Mouse (Mus musculus) limb, embryonic 12.5 days (tissue): ENCODE measurements around the gene Dnajb1. TPM values are rescaled to one million over a fixed set of nuclear protein-coding genes. Genes with fewer than 3 reads are reported as not detected.
A peak's percentile ranks its signal among the peaks of the same experiment; 100 is the strongest.
"Not testable (repeated sequence)": the region's sequence is repeated elsewhere in the genome, so short reads cannot be mapped to it uniquely, and the experiment has no call there.

Experiments used
- ATAC-seq: fragments of 200-750 bp; cut with Nextera tagmentation; 2 replicates; pipeline ENCODE4 v1.8.0; 2017; ENCODE audit warnings: low read depth, moderate TSS enrichment; ENCODE audit not compliant: insufficient number of reproducible peaks, insufficient read depth, low FRiP score, low TSS enrichment
- H3K27ac ChIP-seq: fragments of 300-500 bp; sonication (generic); 2 replicates; pipeline ENCODE4 v1.5.1; 2016; ENCODE audit warnings: mild to moderate bottlenecking, moderate library complexity
- H3K27me3 ChIP-seq: fragments of 300-500 bp; sonication (generic); 2 replicates; pipeline ENCODE4 v1.6.1; 2016; ENCODE audit warnings: mild to moderate bottlenecking, moderate library complexity
- H3K36me3 ChIP-seq: fragments of 300-500 bp; sonication (generic); 2 replicates; pipeline ENCODE4 v1.6.1; 2016; ENCODE audit warnings: mild to moderate bottlenecking, moderate library complexity
- H3K4me1 ChIP-seq: fragments of 300-500 bp; sonication (generic); replicated peaks from 2 replicates; pipeline ENCODE4 v1.6.1; 2016
- H3K4me2 ChIP-seq: fragments of 300-500 bp; sonication (generic); 2 replicates; pipeline ENCODE4 v1.6.1; 2016; ENCODE audit warnings: mild to moderate bottlenecking, moderate library complexity
- H3K4me3 ChIP-seq: fragments of 300-500 bp; sonication (generic); replicated peaks from 2 replicates; pipeline ENCODE4 v1.5.1; 2016; ENCODE audit warnings: mild to moderate bottlenecking
- H3K9ac ChIP-seq: fragments of 300-500 bp; sonication (generic); replicated peaks from 2 replicates; pipeline ENCODE4 v1.6.1; 2016; ENCODE audit warnings: mild to moderate bottlenecking, moderate library complexity
- H3K9me3 ChIP-seq: fragments of 300-500 bp; sonication (generic); 2 replicates; pipeline ENCODE4 v1.6.1; 2016; ENCODE audit warnings: mild to moderate bottlenecking, moderate library complexity
- WGBS: fragments of 180-500 bp; shearing (Covaris S2); methylation state at CpG from one replicate; pipeline ENCODE4 v1.1.7; 2016; 5-methylcytosine and 5-hydroxymethylcytosine counted together
- polyA plus RNA-seq: library from polyadenylated mRNA; unstranded; fragments of >200 nt; fragmentation: Nextera tagmentation; extraction: Ambion mirVana; gene quantifications from 2 replicates; pipeline ENCODE4 v1.2.1, GENCODE M21; 2016

Gene Dnajb1
- polyA plus RNA-seq, 1 experiment from 2014 or later, result 72.8 TPM

DNA sequence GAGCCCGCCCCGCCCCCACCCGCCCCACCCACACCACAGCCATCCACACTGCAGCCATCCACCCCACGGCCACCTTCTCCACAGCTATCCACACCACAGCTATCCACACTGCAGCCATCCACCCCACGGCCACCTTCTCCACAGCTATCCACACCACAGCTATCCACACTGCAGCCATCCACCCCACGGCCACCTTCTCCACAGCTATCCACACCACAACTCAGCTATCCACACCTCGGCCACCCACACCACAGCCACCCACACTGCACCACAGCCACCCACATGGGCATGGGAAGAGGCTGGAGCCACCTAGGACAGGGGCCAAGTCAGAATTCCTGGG is 37.0 kb upstream of the Dnajb1 start:
- Histone ChIP-seq H3K4me1 (peaks cover 27% of the 10 kb centered on the region), H3K36me3 (peaks cover 55% of the 10 kb centered on the region)
- H3K4me2 ChIP-seq, H3K9me3 ChIP-seq, H3K9ac ChIP-seq, H3K27ac ChIP-seq, H3K4me3 ChIP-seq, ATAC-seq, H3K27me3 ChIP-seq: not testable (repeated sequence)
- WGBS, result 92% methylated on average over 7 of the region's 7 CpGs

- no peak overlapping the region for H3K9ac ChIP-seq
- H3K27ac ChIP-seq, result no peak overlapping the region
- peaks cover 55% of the 10 kb centered on the region for H3K36me3 ChIP-seq
- no peak for ATAC-seq
- no peak overlapping the region for H3K4me3 ChIP-seq
- 94% methylated on average over 10 of the region's 10 CpGs for WGBS
- H3K4me2 ChIP-seq, result no peak overlapping the region
- peaks cover 35% of the 10 kb centered on the region for H3K4me1 ChIP-seq
- H3K27me3 ChIP-seq, result no peaks in the 10 kb centered on the region
- H3K9me3 ChIP-seq, result no peaks in the 10 kb centered on the region
Measured at GRCm38 (mm10) chr8:83571791-83572190, 36.2 kb upstream of the Dnajb1 start.

DNA sequence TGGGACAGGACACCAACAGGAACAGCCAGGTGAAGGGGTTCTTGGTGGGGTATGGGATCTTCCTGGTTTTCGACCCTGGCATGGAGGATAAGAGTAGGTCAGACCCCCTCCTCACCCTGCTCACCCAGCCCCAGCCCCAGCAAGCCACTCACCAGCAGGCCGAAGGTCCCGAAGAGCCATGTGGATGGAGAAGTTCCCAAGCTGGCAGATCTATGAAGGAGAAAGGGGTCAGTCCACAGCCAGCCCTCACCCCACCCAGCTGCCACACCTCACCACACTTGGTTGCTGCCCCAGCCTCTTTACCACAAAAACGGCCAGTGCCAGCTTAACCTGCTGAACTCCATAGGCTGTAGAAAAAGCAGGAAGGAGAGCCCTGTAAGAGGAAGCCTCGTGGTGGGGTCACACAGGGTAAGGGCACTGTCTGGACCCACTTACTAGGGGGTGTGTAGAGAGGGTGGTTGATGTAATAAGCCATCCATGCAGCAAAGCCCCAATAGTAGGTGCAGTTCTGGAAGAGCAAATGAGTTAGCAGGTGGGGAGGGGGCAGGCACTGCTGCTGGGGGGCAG is 35.7 kb upstream of the Dnajb1 start:
- Histone ChIP-seq H3K9ac (no peak overlapping the region), H3K4me3 (no peak overlapping the region), H3K4me2 (no peak overlapping the region), H3K4me1 (peaks cover 38% of the 10 kb centered on the region), H3K27ac (no peak overlapping the region), H3K36me3 (peaks cover 55% of the 10 kb centered on the region), H3K27me3 (no peaks in the 10 kb centered on the region), H3K9me3 (no peaks in the 10 kb centered on the region)
- WGBS, result 93% methylated on average over 5 of the region's 5 CpGs
- ATAC-seq, result no peak

- no peaks in the 10 kb centered on the region for H3K9me3 ChIP-seq
- H3K27ac ChIP-seq, result no peak overlapping the region
- ATAC-seq, result no peak
- no peaks in the 10 kb centered on the region for H3K27me3 ChIP-seq
- no peak overlapping the region for H3K4me2 ChIP-seq
- peaks cover 56% of the 10 kb centered on the region for H3K36me3 ChIP-seq
- H3K9ac ChIP-seq, result no peak overlapping the region
- 84% methylated on average over 18 of the region's 18 CpGs for whole genome bisulfite sequencing
- H3K4me3 ChIP-seq, result no peak overlapping the region
- peaks cover 36% of the 10 kb centered on the region for H3K4me1 ChIP-seq
Measured at GRCm38 (mm10) chr8:83573140-83573875, 34.7 kb upstream of the Dnajb1 start.

DNA sequence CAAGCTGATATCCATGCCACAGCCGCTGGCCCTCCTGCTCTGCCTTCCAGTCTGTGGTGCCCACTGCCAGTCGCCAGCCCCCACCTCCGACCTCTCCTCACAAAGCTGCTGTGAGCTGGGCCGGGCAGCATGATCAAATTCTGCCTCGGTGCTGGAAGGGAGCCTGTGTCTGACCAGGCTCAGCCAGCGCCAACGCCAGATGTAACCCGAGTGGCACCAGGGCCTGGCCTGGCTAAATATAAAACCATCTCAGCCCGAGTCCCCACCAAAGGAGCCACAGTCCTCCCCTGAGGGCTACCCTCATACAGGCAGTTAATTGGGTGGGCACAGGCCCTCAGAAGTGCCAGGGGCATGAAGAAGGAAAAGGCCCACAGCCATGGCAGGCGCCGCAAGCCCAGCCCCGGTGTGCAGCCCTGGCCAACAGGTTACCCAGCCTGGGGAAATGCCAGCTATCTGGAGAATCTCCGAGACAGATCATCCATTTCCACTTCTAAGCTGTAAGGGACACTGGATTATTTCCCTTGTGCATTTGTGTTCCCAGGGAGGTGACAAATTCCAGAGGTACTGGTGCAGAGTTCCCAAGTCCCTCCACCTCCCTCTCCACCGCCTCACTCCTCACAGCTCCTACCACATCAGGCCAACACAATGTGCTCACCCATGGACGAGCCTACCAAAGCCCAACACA is 33.2 kb upstream of the Dnajb1 start:
- H3K4me2 ChIP-seq, result no peak overlapping the region
- H3K36me3 ChIP-seq, result peaks cover 60% of the 10 kb centered on the region
- WGBS, result 82% methylated on average over 15 of the region's 15 CpGs
- no peak for ATAC-seq
- no peak overlapping the region for H3K9ac ChIP-seq
- no peaks in the 10 kb centered on the region for H3K9me3 ChIP-seq
- H3K4me3 ChIP-seq, result no peak overlapping the region
- H3K27me3 ChIP-seq, result no peaks in the 10 kb centered on the region
- peak overlapping the region; percentile 82; the same call in 1 of the 2 replicates for H3K27ac ChIP-seq
- H3K4me1 ChIP-seq, result peaks cover 42% of the 10 kb centered on the region

DNA sequence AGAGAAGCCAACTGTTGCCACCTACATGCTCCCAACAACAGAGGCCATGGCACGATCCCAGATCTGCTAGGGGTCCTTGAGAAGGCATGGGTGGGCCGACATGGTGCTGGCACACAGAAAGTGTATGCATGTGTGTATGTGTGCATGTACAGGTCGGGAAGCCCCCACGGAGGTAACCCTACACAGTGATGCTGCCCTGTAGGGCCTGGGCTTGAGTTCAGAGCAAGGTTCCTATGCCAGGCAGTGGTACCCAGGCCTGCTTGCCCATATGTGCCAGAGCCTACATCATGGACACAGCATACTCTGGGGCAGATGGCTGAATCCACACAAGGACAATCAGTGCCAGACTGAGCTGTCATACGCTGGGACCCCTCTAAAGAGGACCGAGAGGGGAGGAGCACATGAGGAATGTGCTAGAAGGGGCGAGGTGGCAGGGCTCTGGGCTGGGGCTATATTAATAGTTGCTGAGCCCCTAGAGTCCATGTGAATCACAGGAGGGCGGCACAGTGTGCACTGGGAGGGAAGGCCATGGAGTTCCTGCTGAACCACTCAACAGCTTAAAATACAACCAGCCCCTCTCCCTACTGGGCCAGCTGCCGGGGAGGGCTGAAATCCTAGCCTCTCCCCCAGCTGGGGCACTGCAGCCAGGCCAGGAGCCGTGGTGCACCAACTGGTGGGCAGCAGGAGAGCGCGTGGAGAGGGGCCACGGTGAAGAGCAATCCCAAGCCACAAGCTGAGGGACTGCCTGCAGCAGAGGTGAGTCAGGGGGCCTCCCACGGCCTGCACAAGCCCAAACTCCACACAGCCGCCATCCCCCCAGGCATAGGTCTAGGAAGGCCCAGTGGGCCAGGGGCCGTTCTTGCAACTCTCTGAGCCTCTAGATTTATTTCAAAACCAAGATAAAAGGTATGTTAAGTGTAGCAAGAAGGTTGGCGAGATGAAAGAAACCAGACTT is 32.2 kb upstream of the Dnajb1 start:
- H3K36me3 ChIP-seq, result peaks cover 58% of the 10 kb centered on the region

DNA sequence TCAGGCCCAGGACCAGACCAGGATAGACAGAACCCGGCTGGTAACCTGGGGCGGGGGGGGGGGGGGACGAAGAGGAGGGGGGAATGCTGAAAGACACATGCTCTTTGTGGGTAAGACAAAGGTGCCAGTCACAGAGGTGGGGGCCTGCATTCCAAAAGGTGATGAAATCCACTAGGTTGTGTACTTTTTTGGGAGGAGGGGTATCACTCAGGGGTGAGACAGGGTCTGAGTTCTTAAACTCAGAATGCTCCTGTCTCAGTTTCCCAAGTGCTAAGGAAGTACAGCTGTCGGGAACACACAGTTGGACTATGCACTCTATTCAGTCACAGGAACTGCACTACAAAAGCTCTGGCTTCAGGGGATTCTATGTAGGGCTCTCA is 31.5 kb upstream of the Dnajb1 start:
- peak overlapping the region; percentile 82 for H3K27ac ChIP-seq
- no peak for ATAC-seq
- H3K4me1 ChIP-seq, result peaks cover 42% of the 10 kb centered on the region
- H3K4me2 ChIP-seq, result 0 out of 2 replicates have a peak overlapping the region, but pooled peaks have one; percentile 17
- 0 out of 2 replicates have a peak overlapping the region, but pooled peaks have one; percentile 31 for H3K9ac ChIP-seq
- WGBS, result 44% methylated on average over 2 of the region's 4 CpGs
- no peak overlapping the region for H3K4me3 ChIP-seq
- peaks cover 56% of the 10 kb centered on the region for H3K36me3 ChIP-seq
- no peaks in the 10 kb centered on the region for H3K27me3 ChIP-seq
- H3K9me3 ChIP-seq, result no peaks in the 10 kb centered on the region

More for the DNA sequence above, 32.2 kb upstream of the Dnajb1 start:
- ATAC-seq, result no peak
- no peaks in the 10 kb centered on the region for H3K9me3 ChIP-seq
- no peaks in the 10 kb centered on the region for H3K27me3 ChIP-seq
- H3K27ac ChIP-seq, result peak overlapping the region; percentile 82
- H3K4me1 ChIP-seq, result peaks cover 42% of the 10 kb centered on the region
- H3K4me2 ChIP-seq, result peak overlapping the region; percentile 17; the same call in 1 of the 2 replicates
- no peak overlapping the region for H3K4me3 ChIP-seq
- H3K9ac ChIP-seq, result peak overlapping the region; percentile 28; the same call in 1 of the 2 replicates
- WGBS, result 72% methylated on average over 17 of the region's 17 CpGs

GRCm38 (mm10) chr8:83576921-83577320 is 31.1 kb upstream of the Dnajb1 start:
- Histone ChIP-seq H3K27me3 (no peaks in the 10 kb centered on the region), H3K4me1 (peaks cover 42% of the 10 kb centered on the region), H3K36me3 (peaks cover 52% of the 10 kb centered on the region), H3K27ac (peak overlapping the region; percentile 82), H3K9ac (0 out of 2 replicates have a peak overlapping the region, but pooled peaks have one; percentile 31), H3K9me3 (no peaks in the 10 kb centered on the region), H3K4me2 (0 out of 2 replicates have a peak overlapping the region, but pooled peaks have one; percentile 5), H3K4me3 (no peak overlapping the region)
- no peak for ATAC-seq
- 48% methylated on average over 4 of the region's 4 CpGs for WGBS

- 65% methylated on average over 9 of the region's 9 CpGs for WGBS
- 0 out of 2 replicates have a peak overlapping the region, but pooled peaks have one; percentile 5 for H3K4me2 ChIP-seq
- no peaks in the 10 kb centered on the region for H3K27me3 ChIP-seq
- H3K36me3 ChIP-seq, result peaks cover 50% of the 10 kb centered on the region
- no peak overlapping the region for H3K4me3 ChIP-seq
- H3K9ac ChIP-seq, result no peak overlapping the region
- H3K9me3 ChIP-seq, result no peaks in the 10 kb centered on the region
- H3K27ac ChIP-seq, result peak overlapping the region; percentile 82
- no peak for ATAC-seq
- H3K4me1 ChIP-seq, result peaks cover 46% of the 10 kb centered on the region
Measured at GRCm38 (mm10) chr8:83577384-83577791, 30.6 kb upstream of the Dnajb1 start.

GRCm38 (mm10) chr8:83578131-83579055 is 29.6 kb upstream of the Dnajb1 start:
- no peak overlapping the region for H3K4me3 ChIP-seq
- no peak for ATAC-seq
- H3K27ac ChIP-seq, result peak overlapping the region; percentile 41; the same call in 1 of the 2 replicates

More at GRCm38 (mm10) chr8:83578131-83579055, 29.6 kb upstream of the Dnajb1 start:
- Histone ChIP-seq H3K4me1 (peaks cover 47% of the 10 kb centered on the region), H3K36me3 (peaks cover 48% of the 10 kb centered on the region), H3K4me2 (no peak overlapping the region), H3K9ac (no peak overlapping the region; the same call in 1 of the 2 replicates), H3K9me3 (no peaks in the 10 kb centered on the region), H3K27me3 (no peaks in the 10 kb centered on the region)
- WGBS, result 80% methylated on average over 17 of the region's 17 CpGs
